23 mouse cellular contexts compared by ENCODE assay signal in genomic region chr17:51759509-51759908, GRCm38 (mm10).
"Had no signal": no experiment of that assay in that cellular context is flagged by ENCODE, and none has a peak within 500 bp of the region (broad histone marks: within the 10 kb centered on the region; RNA-seq: fewer than 3 reads in every experiment).

No protein-coding gene starts in this region.

- H3K9me3 ChIP-seq: limb, embryonic 10.5 days; limb, embryonic 13.5 days; liver, embryonic 12.5 days; liver, embryonic 15.5 days; midbrain, embryonic 12.5 days; midbrain, embryonic 15.5 days; neural tube, embryonic 12.5 days; neural tube, embryonic 15.5 days had no signal

- ATAC-seq: liver, embryonic 12.5 days had no signal

- H3K36me3 ChIP-seq: limb, embryonic 10.5 days; limb, embryonic 13.5 days; liver, embryonic 12.5 days; liver, embryonic 15.5 days; midbrain, embryonic 15.5 days; neural tube, embryonic 15.5 days had no signal

- H3K27ac ChIP-seq: kidney, postnatal 0 days; limb, embryonic 10.5 days; limb, embryonic 13.5 days; liver, embryonic 12.5 days; liver, embryonic 15.5 days; midbrain, embryonic 12.5 days; neural tube, embryonic 12.5 days; stomach, postnatal 0 days had no signal

- H3K4me1 ChIP-seq: liver, embryonic 12.5 days; liver, embryonic 15.5 days; neural tube, embryonic 12.5 days had no signal

- H3K27me3 ChIP-seq: liver, embryonic 12.5 days; liver, embryonic 15.5 days; midbrain, embryonic 12.5 days; midbrain, embryonic 15.5 days; neural tube, embryonic 12.5 days; neural tube, embryonic 15.5 days had no signal

- DNase-seq: kidney, adult 2 months; kidney, postnatal 36 days; layer of hippocampus, postnatal 36 days; liver; lung, embryonic 14.5 days; lung, postnatal 10 days; lung, postnatal 36 days; right cerebral cortex, adult 18-20 months; right cerebral cortex, postnatal 14 days; right cerebral cortex, postnatal 4 days; thymus, adult 2 months; thymus, postnatal 14 days; thymus, postnatal 4 days had no signal

- H3K9ac ChIP-seq: limb, embryonic 13.5 days; liver, embryonic 12.5 days; liver, embryonic 15.5 days; lung, embryonic 14.5 days; midbrain, embryonic 12.5 days; midbrain, embryonic 15.5 days; neural tube, embryonic 12.5 days had no signal

- H3K4me3 ChIP-seq: liver, embryonic 12.5 days; liver, embryonic 15.5 days; midbrain, embryonic 12.5 days; neural tube, embryonic 12.5 days had no signal
